Mouse (Mus musculus): ENCODE data around the gene Slc6a8. TPM values are rescaled to one million over a fixed set of nuclear protein-coding genes. Genes with fewer than 3 reads are reported as not detected.

Slc6a8 gene
- polyA plus RNA-seq, 1 experiment from 2014 or later, result 7.9 TPM

Other genes with a start within 250 kb of the Slc6a8 start
- gene Trex2, start 237.8 kb upstream of the Slc6a8 start, polyA plus RNA-seq (2016; fragmentation: Nextera tagmentation; extraction: Ambion mirVana), result not detected in 2 replicates
- 62.8 and 63.3 TPM in 2 replicates for gene Haus7, start 214.1 kb upstream of the Slc6a8 start, polyA plus RNA-seq (2016; fragmentation: Nextera tagmentation; extraction: Ambion mirVana)
- 21.2 and 28.6 TPM in 2 replicates for gene Bgn, start 189.5 kb upstream of the Slc6a8 start, polyA plus RNA-seq (2016; fragmentation: Nextera tagmentation; extraction: Ambion mirVana)
- gene Atp2b3, start 170.1 kb upstream of the Slc6a8 start, polyA plus RNA-seq (2016; fragmentation: Nextera tagmentation; extraction: Ambion mirVana), result 1.4 and 2.2 TPM in 2 replicates
- 5.2 and 6.4 TPM in 2 replicates for gene Dusp9, start 33.7 kb upstream of the Slc6a8 start, polyA plus RNA-seq (2016; fragmentation: Nextera tagmentation; extraction: Ambion mirVana)
- gene Pnck, start 13.0 kb upstream of the Slc6a8 start, polyA plus RNA-seq (2016; fragmentation: Nextera tagmentation; extraction: Ambion mirVana), result 35.2 and 37.8 TPM in 2 replicates
- 124 and 129 TPM in 2 replicates for gene Bcap31, start 43.0 kb downstream of the Slc6a8 start, polyA plus RNA-seq (2016; fragmentation: Nextera tagmentation; extraction: Ambion mirVana)
- gene Abcd1, start 43.4 kb downstream of the Slc6a8 start, polyA plus RNA-seq (2016; fragmentation: Nextera tagmentation; extraction: Ambion mirVana), result 11.5 and 12.0 TPM in 2 replicates
- gene Plxnb3, start 83.9 kb downstream of the Slc6a8 start, polyA plus RNA-seq (2016; fragmentation: Nextera tagmentation; extraction: Ambion mirVana), result 0.37 and 0.57 TPM in 2 replicates
- gene Srpk3, start 101.3 kb downstream of the Slc6a8 start, polyA plus RNA-seq (2016; fragmentation: Nextera tagmentation; extraction: Ambion mirVana), result 5.2 and 7.0 TPM in 2 replicates
- 167 and 181 TPM in 2 replicates for gene Idh3g, start 113.7 kb downstream of the Slc6a8 start, polyA plus RNA-seq (2016; fragmentation: Nextera tagmentation; extraction: Ambion mirVana)
- gene Ssr4, start 113.9 kb downstream of the Slc6a8 start, polyA plus RNA-seq (2016; fragmentation: Nextera tagmentation; extraction: Ambion mirVana), result 121 and 128 TPM in 2 replicates
- gene Pdzd4, start 151.8 kb downstream of the Slc6a8 start, polyA plus RNA-seq (2016; fragmentation: Nextera tagmentation; extraction: Ambion mirVana), result 2.7 and 3.1 TPM in 2 replicates
- gene Avpr2, start 219.0 kb downstream of the Slc6a8 start, polyA plus RNA-seq (2016; fragmentation: Nextera tagmentation; extraction: Ambion mirVana), result 0.08 TPM in 1 of 2 replicates, not detected in the other
- gene L1cam, start 223.0 kb downstream of the Slc6a8 start, polyA plus RNA-seq (2016; fragmentation: Nextera tagmentation; extraction: Ambion mirVana), result 46.2 and 67.5 TPM in 2 replicates
- gene Arhgap4, start 248.7 kb downstream of the Slc6a8 start, polyA plus RNA-seq (2016; fragmentation: Nextera tagmentation; extraction: Ambion mirVana), result 2.4 and 3.1 TPM in 2 replicates
- 112 and 114 TPM in 2 replicates for gene Naa10, start 248.8 kb downstream of the Slc6a8 start, polyA plus RNA-seq (2016; fragmentation: Nextera tagmentation; extraction: Ambion mirVana)

All from neural tube, embryonic 12.5 days (tissue).